Mouse (Mus musculus): ENCODE results near the gene Fam110a.

- TF ChIP-seq CTCF (IDR thresholded peaks at IDR 0.05; ENCODE audit: borderline replicate concordance, insufficient read depth, low read depth, low read length) (no peak), POLR2A (IDR thresholded peaks at IDR 0.05; ENCODE audit: borderline replicate concordance, insufficient read depth, low read length) (no peak)
Observed at GRCm38 (mm10) chr2:151937893-151938292, 42.1 kb downstream of the Fam110a start.

Measured in cerebellum, adult 2 months (tissue).